In genomic region chr4:54972827-54973560, GRCm38 (mm10) we compare ENCODE assay signal across 12 mouse cellular contexts. TPM values are rescaled to one million over a fixed set of nuclear protein-coding genes. Genes with fewer than 3 reads are reported as not detected.
DNase-seq lines count a peak whose midpoint lies in the region; ATAC-seq lines count a peak whose summit lies in the region.
"Had no signal": no experiment of that assay in that cellular context is flagged by ENCODE, and none has a peak within 500 bp of the region (broad histone marks: within the 10 kb centered on the region; RNA-seq: fewer than 3 reads in every experiment).

No protein-coding gene starts in this region.

- no peaks in the 10 kb centered on the region; the same call in 1 of the 2 replicates for H3K36me3 ChIP-seq in embryonic facial prominence, embryonic 15.5 days
- peaks cover 87% of the 10 kb centered on the region for H3K36me3 ChIP-seq in embryonic facial prominence, embryonic 10.5 days (replicated peaks)
- no peaks in the 10 kb centered on the region for H3K36me3 ChIP-seq in kidney, embryonic 16.5 days (ENCODE audit: insufficient read depth, low read length)
- H3K36me3 ChIP-seq in stomach, embryonic 16.5 days (ENCODE audit: control insufficient read depth, insufficient read depth, low read length) = no peaks in the 10 kb centered on the region
- H3K36me3 ChIP-seq in midbrain, embryonic 11.5 days (ENCODE audit: control insufficient read depth, insufficient read depth, low read length) = peaks cover under 1% of the 10 kb centered on the region; the same call in 1 of the 2 replicates
- H3K36me3 ChIP-seq: hindbrain, embryonic 15.5 days had no signal

- peaks cover 13% of the 10 kb centered on the region; the same call in 1 of the 2 replicates for H3K4me1 ChIP-seq in embryonic facial prominence, embryonic 15.5 days
- peaks cover 18% of the 10 kb centered on the region for H3K4me1 ChIP-seq in embryonic facial prominence, embryonic 10.5 days
- H3K4me1 ChIP-seq in kidney, embryonic 16.5 days (ENCODE audit: insufficient read depth, low read length) = peaks cover 23% of the 10 kb centered on the region
- peaks cover 6% of the 10 kb centered on the region; the same call in 1 of the 2 replicates for H3K4me1 ChIP-seq in stomach, embryonic 16.5 days (ENCODE audit: control insufficient read depth, insufficient read depth, low read length)
- H3K4me1 ChIP-seq in midbrain, embryonic 11.5 days (ENCODE audit: control insufficient read depth, insufficient read depth, low read length) = peaks cover 2% of the 10 kb centered on the region; the same call in 1 of the 2 replicates
- H3K4me1 ChIP-seq: limb, embryonic 12.5 days had no signal

- H3K27me3 ChIP-seq in embryonic facial prominence, embryonic 15.5 days = no peaks in the 10 kb centered on the region
- no peaks in the 10 kb centered on the region for H3K27me3 ChIP-seq in embryonic facial prominence, embryonic 10.5 days (replicated peaks; ENCODE audit: low read depth, poor library complexity, severe bottlenecking)
- no peaks in the 10 kb centered on the region for H3K27me3 ChIP-seq in kidney, embryonic 16.5 days (ENCODE audit: insufficient read depth, low read length)
- H3K27me3 ChIP-seq in stomach, embryonic 16.5 days (ENCODE audit: control insufficient read depth, insufficient read depth, low read length) = no peaks in the 10 kb centered on the region
- no peaks in the 10 kb centered on the region for H3K27me3 ChIP-seq in midbrain, embryonic 11.5 days (ENCODE audit: control insufficient read depth, insufficient read depth, low read length)
- H3K27me3 ChIP-seq: hindbrain, embryonic 15.5 days; limb, embryonic 12.5 days had no signal

- no peak for DNase-seq in embryonic facial prominence, embryonic 10.5 days (ENCODE audit: low spot score)
- DNase-seq in kidney, postnatal 14 days = no peak
- peak; percentile 99 for DNase-seq in gonadal fat pad, adult 2 months (ENCODE audit: low read depth)
- no peak for DNase-seq in midbrain, embryonic 11.5 days (ENCODE audit: low spot score, missing footprints)
- no peak for DNase-seq in liver
- DNase-seq: cerebellum, postnatal 14 days had no signal

- no peak for ATAC-seq in embryonic facial prominence, embryonic 15.5 days (ENCODE audit: insufficient number of reproducible peaks, low FRiP score, low TSS enrichment, low read depth)
- ATAC-seq in kidney, embryonic 16.5 days (ENCODE audit: low FRiP score, low TSS enrichment) = peak; percentile 36; the same call in 1 of the 2 replicates
- peak; percentile 88; the same call in 1 of the 2 replicates for ATAC-seq in stomach, embryonic 16.5 days (ENCODE audit: insufficient read depth, low FRiP score)
- no peak for ATAC-seq in midbrain, embryonic 11.5 days (ENCODE audit: low FRiP score)

- no peak overlapping the region for H3K9ac ChIP-seq in embryonic facial prominence, embryonic 15.5 days
- H3K9ac ChIP-seq in kidney, embryonic 16.5 days (replicated peaks; ENCODE audit: low read length) = no peak overlapping the region
- H3K9ac ChIP-seq in stomach, embryonic 16.5 days (ENCODE audit: low read length) = no peak overlapping the region
- H3K9ac ChIP-seq in midbrain, embryonic 11.5 days (ENCODE audit: low read length) = no peak overlapping the region
- H3K9ac ChIP-seq: hindbrain, embryonic 15.5 days; limb, embryonic 12.5 days had no signal

- no peak overlapping the region for H3K4me3 ChIP-seq in embryonic facial prominence, embryonic 15.5 days (replicated peaks)
- H3K4me3 ChIP-seq in embryonic facial prominence, embryonic 10.5 days = no peak overlapping the region
- H3K4me3 ChIP-seq in kidney, embryonic 16.5 days (ENCODE audit: low read length) = no peak overlapping the region
- H3K4me3 ChIP-seq in stomach, embryonic 16.5 days (replicated peaks; ENCODE audit: low read length) = no peak overlapping the region
- no peak overlapping the region for H3K4me3 ChIP-seq in midbrain, embryonic 11.5 days (ENCODE audit: low read depth, low read length)
- H3K4me3 ChIP-seq: hindbrain, embryonic 15.5 days; limb, embryonic 12.5 days; myocyte had no signal

- H3K27ac ChIP-seq in embryonic facial prominence, embryonic 15.5 days (replicated peaks) = 0 out of 2 replicates have a peak overlapping the region, but pooled peaks have one; percentile 3
- H3K27ac ChIP-seq in embryonic facial prominence, embryonic 10.5 days (replicated peaks) = no peak overlapping the region
- H3K27ac ChIP-seq in kidney, embryonic 16.5 days (ENCODE audit: low read length) = no peak overlapping the region
- H3K27ac ChIP-seq in stomach, embryonic 16.5 days (ENCODE audit: low read length) = peak overlapping the region; percentile 55; the same call in 1 of the 2 replicates
- no peak overlapping the region for H3K27ac ChIP-seq in midbrain, embryonic 11.5 days (ENCODE audit: low read depth, low read length)
- H3K27ac ChIP-seq: hindbrain, embryonic 15.5 days; limb, embryonic 12.5 days had no signal

- 59% methylated on average over 8 of the region's 8 CpGs for WGBS in embryonic facial prominence, embryonic 15.5 days
- 85% methylated on average over 8 of the region's 8 CpGs for WGBS in embryonic facial prominence, embryonic 10.5 days
- WGBS in kidney, embryonic 16.5 days = 61% methylated on average over 8 of the region's 8 CpGs
- 54% methylated on average over 8 of the region's 8 CpGs for WGBS in stomach, embryonic 16.5 days
- WGBS in midbrain, embryonic 11.5 days = 84% methylated on average over 8 of the region's 8 CpGs

- H3K4me2 ChIP-seq in embryonic facial prominence, embryonic 15.5 days (replicated peaks) = no peak overlapping the region
- H3K4me2 ChIP-seq in kidney, embryonic 16.5 days (replicated peaks; ENCODE audit: low read depth, low read length) = no peak overlapping the region
- H3K4me2 ChIP-seq in stomach, embryonic 16.5 days (ENCODE audit: low read depth, low read length) = no peak overlapping the region; the same call in 1 of the 2 replicates
- H3K4me2 ChIP-seq in midbrain, embryonic 11.5 days = no peak overlapping the region
- H3K4me2 ChIP-seq: hindbrain, embryonic 15.5 days; limb, embryonic 12.5 days had no signal

- no peaks in the 10 kb centered on the region for H3K9me3 ChIP-seq in embryonic facial prominence, embryonic 15.5 days (replicated peaks)
- no peaks in the 10 kb centered on the region for H3K9me3 ChIP-seq in embryonic facial prominence, embryonic 10.5 days
- H3K9me3 ChIP-seq in kidney, embryonic 16.5 days (ENCODE audit: low read length) = no peaks in the 10 kb centered on the region
- H3K9me3 ChIP-seq in stomach, embryonic 16.5 days (replicated peaks; ENCODE audit: control insufficient read depth, low read length) = no peaks in the 10 kb centered on the region
- H3K9me3 ChIP-seq in midbrain, embryonic 11.5 days (ENCODE audit: control insufficient read depth, low read length) = no peaks in the 10 kb centered on the region
- H3K9me3 ChIP-seq: hindbrain, embryonic 15.5 days; limb, embryonic 12.5 days had no signal

RNA-seq across cellular contexts. Expression of gene Zfp462, which starts 28.1 kb away (rescaled TPM):
- 3.5 and 3.7 TPM in 2 replicates for polyA plus RNA-seq in embryonic facial prominence, embryonic 15.5 days (2015; fragmentation: Nextera tagmentation; extraction: Ambion mirVana)
- 14.8 TPM in 2 replicates for polyA plus RNA-seq in embryonic facial prominence, embryonic 10.5 days (2016; fragmentation: Nextera tagmentation; extraction: Ambion mirVana)
- polyA plus RNA-seq in kidney, embryonic 16.5 days (2015; fragmentation: Nextera tagmentation; extraction: Ambion mirVana) = 3.4 and 3.8 TPM in 2 replicates
- polyA plus RNA-seq in gonadal fat pad, adult 2 months (2012; rRNA removed) = 7.0 and 7.2 TPM in 2 replicates
- 1.9 and 3.0 TPM in 2 replicates for polyA plus RNA-seq in stomach, embryonic 16.5 days (2015; fragmentation: Nextera tagmentation; extraction: Ambion mirVana)
- polyA plus RNA-seq in midbrain, embryonic 11.5 days (2014; fragmentation: Nextera tagmentation; extraction: Ambion mirVana) = 18.7 and 20.2 TPM in 2 replicates

Comparison
In these comparisons a context has a peak if more than half of its experiments do, and no peak if none do; other contexts are left out.
1. H3K27ac ChIP-seq: peak in embryonic facial prominence, embryonic 15.5 days (single experiment) and stomach, embryonic 16.5 days (single experiment); none in embryonic facial prominence, embryonic 10.5 days (single experiment), kidney, embryonic 16.5 days (single experiment) and midbrain, embryonic 11.5 days (single experiment).
2. ATAC-seq: peak in kidney, embryonic 16.5 days (single experiment) and stomach, embryonic 16.5 days (single experiment); none in embryonic facial prominence, embryonic 15.5 days (single experiment) and midbrain, embryonic 11.5 days (single experiment).